8 mouse cellular contexts compared by ENCODE assay signal in genomic region chr7:45509912-45510787, GRCm38 (mm10). TPM values are rescaled to one million over a fixed set of nuclear protein-coding genes. Genes with fewer than 3 reads are reported as not detected.
DNase-seq lines count a peak whose midpoint lies in the region; ATAC-seq and TF ChIP-seq lines count a peak whose summit lies in the region.

TSS of gene Nucb1 (minus strand) at chr7:45510406.

- H3K27me3 ChIP-seq in embryonic facial prominence, embryonic 14.5 days (replicated peaks; ENCODE audit: control insufficient read depth, insufficient read depth, low read length), result no peaks in the 10 kb centered on the region
- no peaks in the 10 kb centered on the region for H3K27me3 ChIP-seq in limb, embryonic 14.5 days (ENCODE audit: control insufficient read depth, insufficient read depth, low read length)
- H3K27me3 ChIP-seq in midbrain, postnatal 0 days (ENCODE audit: insufficient read depth, low read length), result no peaks in the 10 kb centered on the region

- under 1% methylated on average over 44 of the region's 44 CpGs for WGBS in embryonic facial prominence, embryonic 14.5 days
- WGBS in limb, embryonic 14.5 days, result 1% methylated on average over 41 of the region's 44 CpGs
- under 1% methylated on average over 44 of the region's 44 CpGs for WGBS in midbrain, postnatal 0 days

- TF ChIP-seq CTCF in midbrain, postnatal 0 days (IDR thresholded peaks at IDR 0.05), result no peak

- peaks cover 10% of the 10 kb centered on the region for H3K4me1 ChIP-seq in embryonic facial prominence, embryonic 14.5 days (ENCODE audit: control insufficient read depth, insufficient read depth, low read length)
- peaks cover 13% of the 10 kb centered on the region for H3K4me1 ChIP-seq in limb, embryonic 14.5 days (ENCODE audit: control insufficient read depth, insufficient read depth, low read length)
- H3K4me1 ChIP-seq in midbrain, postnatal 0 days (ENCODE audit: insufficient read depth, low read length), result peaks cover 8% of the 10 kb centered on the region; the same call in 1 of the 2 replicates

- TF ChIP-seq POLR2A in limb, embryonic 14.5 days (IDR thresholded peaks at IDR 0.05; ENCODE audit: borderline replicate concordance, extremely low read depth, insufficient read depth, insufficient read length), result peak; percentile 55; the same call in 1 of the 2 replicates

- H3K4me2 ChIP-seq in embryonic facial prominence, embryonic 14.5 days (ENCODE audit: low read depth, low read length), result peak within 1 kb of the TSS; percentile 98
- peak within 1 kb of the TSS; percentile 97 for H3K4me2 ChIP-seq in limb, embryonic 14.5 days (replicated peaks; ENCODE audit: low read depth, low read length, severe bottlenecking)
- H3K4me2 ChIP-seq in midbrain, postnatal 0 days (ENCODE audit: low read depth, low read length, poor library complexity, severe bottlenecking), result peak within 1 kb of the TSS; percentile 98

- peak within 1 kb of the TSS; percentile 81 for H3K9ac ChIP-seq in embryonic facial prominence, embryonic 14.5 days (ENCODE audit: low read depth, low read length)
- peak within 1 kb of the TSS; percentile 83 for H3K9ac ChIP-seq in limb, embryonic 14.5 days (ENCODE audit: low read depth, low read length, severe bottlenecking)
- H3K9ac ChIP-seq in midbrain, postnatal 0 days (replicated peaks; ENCODE audit: low read length, poor library complexity, severe bottlenecking), result peak within 1 kb of the TSS; percentile 69

- H3K36me3 ChIP-seq in embryonic facial prominence, embryonic 14.5 days (ENCODE audit: control insufficient read depth, insufficient read depth, low read length), result peaks cover 28% of the 10 kb centered on the region
- H3K36me3 ChIP-seq in limb, embryonic 14.5 days (ENCODE audit: control insufficient read depth, insufficient read depth, low read length), result peaks cover 28% of the 10 kb centered on the region
- peaks cover 5% of the 10 kb centered on the region; the same call in 1 of the 2 replicates for H3K36me3 ChIP-seq in midbrain, postnatal 0 days (ENCODE audit: insufficient read depth, low read length)

- no peaks in the 10 kb centered on the region for H3K9me3 ChIP-seq in embryonic facial prominence, embryonic 14.5 days (ENCODE audit: control insufficient read depth, low read length)
- no peaks in the 10 kb centered on the region for H3K9me3 ChIP-seq in limb, embryonic 14.5 days (ENCODE audit: control insufficient read depth, low read length)
- H3K9me3 ChIP-seq in midbrain, postnatal 0 days (ENCODE audit: low read length), result no peaks in the 10 kb centered on the region

- H3K27ac ChIP-seq in embryonic facial prominence, embryonic 14.5 days (replicated peaks; ENCODE audit: low read depth, low read length), result peak within 1 kb of the TSS; percentile 89
- H3K27ac ChIP-seq in limb, embryonic 14.5 days (replicated peaks; ENCODE audit: low read depth, low read length), result peak within 1 kb of the TSS; percentile 90
- peak within 1 kb of the TSS; percentile 79 for H3K27ac ChIP-seq in midbrain, postnatal 0 days (ENCODE audit: low read depth, low read length)

- peak; percentile 94 for DNase-seq in 3T3-L1 (ENCODE audit: low read depth, low spot score)
- DNase-seq in adrenal gland, postnatal 4 days (ENCODE audit: low spot score in 2 of 2), result peak; percentile 66 to 81
- DNase-seq in embryonic facial prominence, embryonic 14.5 days (ENCODE audit: low spot score), result peak; percentile 98
- peak; percentile 96 for DNase-seq in heart, adult 8-10 months (ENCODE audit: low spot score)
- peak; percentile 97 for DNase-seq in kidney, adult 9 months
- DNase-seq in limb, embryonic 14.5 days (ENCODE audit: low spot score), result peak; percentile 97
- DNase-seq in midbrain, postnatal 0 days (ENCODE audit: low spot score), result peak; percentile 95
- peak; percentile 88 for DNase-seq in spleen, postnatal 14 days (ENCODE audit: low spot score in 2 of 2)

- peak within 1 kb of the TSS; percentile 74 for H3K4me3 ChIP-seq in embryonic facial prominence, embryonic 14.5 days (ENCODE audit: low read depth, low read length)
- peak within 1 kb of the TSS; percentile 74 for H3K4me3 ChIP-seq in limb, embryonic 14.5 days (replicated peaks; ENCODE audit: low read length)
- H3K4me3 ChIP-seq in midbrain, postnatal 0 days (ENCODE audit: low read depth, low read length), result peak within 1 kb of the TSS; percentile 53

- peak; percentile 91 for ATAC-seq in embryonic facial prominence, embryonic 14.5 days (ENCODE audit: low read depth)
- ATAC-seq in limb, embryonic 14.5 days (ENCODE audit: low FRiP score, low read depth), result peak; percentile 94
- ATAC-seq in midbrain, postnatal 0 days (ENCODE audit: low FRiP score), result peak; percentile 90

RNA-seq across cellular contexts. Expression of gene Nucb1, which starts in this region (rescaled TPM):
- 100 to 1,000 TPM; 236 to 239 TPM for total RNA-seq in adrenal gland, postnatal 4 days (2021)
- polyA plus RNA-seq in embryonic facial prominence, embryonic 14.5 days (2014; fragmentation: Nextera tagmentation; extraction: Ambion mirVana), result 209 and 236 TPM in 2 replicates
- total RNA-seq in heart, adult 8-10 months (2022), result 100 to 1,000 TPM; 130 to 149 (median 139) TPM
- 293 and 299 TPM in 2 replicates for polyA plus RNA-seq in limb, embryonic 14.5 days (2012; rRNA removed)
- 239 and 254 TPM in 2 replicates for polyA plus RNA-seq in limb, embryonic 14.5 days (2014; fragmentation: Nextera tagmentation; extraction: Ambion mirVana)
- 92.2 and 137 TPM in 2 replicates for total RNA-seq in midbrain, postnatal 0 days (2014; rRNA removed)
- polyA plus RNA-seq in midbrain, postnatal 0 days (2015; fragmentation: Nextera tagmentation; extraction: Ambion mirVana), result 137 and 144 TPM in 2 replicates

Comparison
In these comparisons a context has a peak if more than half of its experiments do, and no peak if none do; other contexts are left out.
1. Peak in every context shown above with its lines: DNase-seq, ATAC-seq, H3K4me3 ChIP-seq and H3K27ac ChIP-seq.